8 mouse cellular contexts compared by ENCODE assay signal in the genomic region with DNA sequence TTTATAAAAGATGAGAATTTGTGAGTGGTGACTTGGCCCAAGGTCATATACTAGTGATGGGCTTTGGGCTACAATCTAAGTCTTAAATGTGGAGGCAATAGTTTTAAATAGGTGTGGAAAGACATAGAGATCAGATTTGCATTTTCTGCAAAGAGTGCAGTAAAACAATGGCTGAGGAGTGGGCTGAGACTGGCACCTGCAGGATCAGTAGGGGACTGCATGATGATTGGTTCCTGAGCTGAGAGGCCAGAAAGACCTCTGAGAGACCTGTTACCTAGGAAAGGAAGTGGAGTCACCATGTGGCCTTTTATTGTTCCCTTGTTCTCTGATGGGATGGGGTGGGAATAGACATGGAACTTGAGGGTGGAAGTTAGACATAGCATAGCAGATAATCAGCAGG. TPM values are rescaled to one million over a fixed set of nuclear protein-coding genes. Genes with fewer than 3 reads are reported as not detected.
DNase-seq lines count a peak whose midpoint lies in the region; ATAC-seq and TF ChIP-seq lines count a peak whose summit lies in the region.

No protein-coding gene starts in this region.

- H3K9me3 ChIP-seq in kidney, embryonic 14.5 days (ENCODE audit: control insufficient read depth, low read length), result 0 out of 2 replicates have a peak, but pooled peaks cover 2% of the 10 kb centered on the region
- H3K9me3 ChIP-seq in ES-Bruce4 (replicated peaks; ENCODE audit: control insufficient read depth, insufficient read depth, low read length, poor library complexity, severe bottlenecking), result no peaks in the 10 kb centered on the region

- no peaks in the 10 kb centered on the region for H3K27me3 ChIP-seq in kidney, adult 2 months (replicated peaks; ENCODE audit: control insufficient read depth, insufficient read depth, low read length)
- no peaks in the 10 kb centered on the region for H3K27me3 ChIP-seq in kidney, embryonic 14.5 days (ENCODE audit: control insufficient read depth, insufficient read depth, low read length)
- no peaks in the 10 kb centered on the region for H3K27me3 ChIP-seq in ES-Bruce4 (ENCODE audit: control insufficient read depth, insufficient read depth, low read length, poor library complexity, severe bottlenecking)

- no peak for DNase-seq in kidney, adult 2 months
- DNase-seq in 3T3-L1 (ENCODE audit: low read depth, low spot score), result peak; percentile 50
- DNase-seq in embryo, embryonic 9.5 days (ENCODE audit: extremely low spot score), result peak; percentile 10
- peak; percentile 35 for DNase-seq in thymus, postnatal 0 days (ENCODE audit: low spot score)
- DNase-seq in left cerebral cortex, adult 18-20 months (ENCODE audit: low spot score in 2 of 2), result no peak
- DNase-seq in urinary bladder, postnatal 10 days (ENCODE audit: low spot score), result no peak

- TF ChIP-seq EP300 in ES-Bruce4 (IDR thresholded peaks at IDR 0.05; ENCODE audit: insufficient read depth, low read depth, low read length), result no peak

- no peaks in the 10 kb centered on the region for H3K4me1 ChIP-seq in kidney, adult 2 months (ENCODE audit: control insufficient read depth, insufficient read depth, low read length)
- H3K4me1 ChIP-seq in kidney, embryonic 14.5 days (ENCODE audit: control insufficient read depth, insufficient read depth, low read length), result no peaks in the 10 kb centered on the region
- no peaks in the 10 kb centered on the region for H3K4me1 ChIP-seq in ES-Bruce4 (ENCODE audit: control insufficient read depth, insufficient read depth, low read length)

- no peak overlapping the region for H3K4me3 ChIP-seq in kidney, adult 2 months (ENCODE audit: insufficient read depth, low read depth, low read length)
- H3K4me3 ChIP-seq in kidney, embryonic 14.5 days (ENCODE audit: low read length), result no peak overlapping the region
- H3K4me3 ChIP-seq in ES-Bruce4 (ENCODE audit: low read depth, low read length), result no peak overlapping the region

- peak; percentile 47 for TF ChIP-seq CTCF in kidney, adult 2 months (conservative IDR thresholded peaks at IDR 0.05; ENCODE audit: insufficient read depth, insufficient read length, low read depth, low read length)
- TF ChIP-seq CTCF in ES-Bruce4 (IDR thresholded peaks at IDR 0.05; ENCODE audit: low read depth, low read length), result peak; percentile 45

- no peak overlapping the region for H3K9ac ChIP-seq in kidney, embryonic 14.5 days (ENCODE audit: low read depth, low read length)
- no peak overlapping the region for H3K9ac ChIP-seq in ES-Bruce4 (ENCODE audit: low read depth, poor library complexity, severe bottlenecking)

- no peaks in the 10 kb centered on the region for H3K36me3 ChIP-seq in kidney, adult 2 months (ENCODE audit: control insufficient read depth, insufficient read depth, low read length)
- H3K36me3 ChIP-seq in kidney, embryonic 14.5 days (ENCODE audit: control insufficient read depth, insufficient read depth, low read length), result no peaks in the 10 kb centered on the region
- H3K36me3 ChIP-seq in ES-Bruce4 (ENCODE audit: control insufficient read depth, insufficient read depth, low read length, poor library complexity, severe bottlenecking), result no peaks in the 10 kb centered on the region

- TF ChIP-seq POLR2A in kidney, adult 2 months (IDR thresholded peaks at IDR 0.05; ENCODE audit: low read depth, low read length), result no peak
- no peak for TF ChIP-seq POLR2A in ES-Bruce4 (IDR thresholded peaks at IDR 0.05; ENCODE audit: insufficient read depth, low read length)

- no peak overlapping the region for H3K4me2 ChIP-seq in kidney, embryonic 14.5 days (replicated peaks; ENCODE audit: low read depth, low read length)

- no peak overlapping the region for H3K27ac ChIP-seq in kidney, adult 2 months (ENCODE audit: insufficient read depth, low read depth, low read length)
- no peak overlapping the region for H3K27ac ChIP-seq in kidney, embryonic 14.5 days (ENCODE audit: low read depth, low read length)
- H3K27ac ChIP-seq in ES-Bruce4 (ENCODE audit: insufficient read depth, low read length), result no peak overlapping the region

- no peak for ATAC-seq in kidney, embryonic 14.5 days (ENCODE audit: low FRiP score, low TSS enrichment)

RNA-seq across cellular contexts. Expression of gene Ap1s2, which starts 4.0 kb away (rescaled TPM):
- polyA plus RNA-seq in kidney, adult 2 months (2012; rRNA removed), result 1.2 and 2.2 TPM in 2 replicates
- 20.4 and 26.8 TPM in 2 replicates for polyA plus RNA-seq in kidney, embryonic 14.5 days (2014; fragmentation: Nextera tagmentation; extraction: Ambion mirVana)
- 27.1 and 27.6 TPM in 2 replicates for polyA plus RNA-seq in ES-Bruce4 (2011; ENCODE audit: insufficient read depth, insufficient read length, low read depth, missing spikeins)
- polyA plus RNA-seq in thymus, postnatal 0 days (2015; fragmentation: Nextera tagmentation; extraction: Ambion mirVana), result 11.3 and 13.5 TPM in 2 replicates
- total RNA-seq in left cerebral cortex, adult 18-20 months (2021), result 10 to 100 TPM; 35.5 to 38.8 TPM

RNA-seq across cellular contexts. Expression of gene Zrsr2, which starts 45.7 kb away (rescaled TPM):
- 6.2 and 10.5 TPM in 2 replicates for polyA plus RNA-seq in kidney, adult 2 months (2012; rRNA removed)
- polyA plus RNA-seq in kidney, embryonic 14.5 days (2014; fragmentation: Nextera tagmentation; extraction: Ambion mirVana), result 63.2 and 71.1 TPM in 2 replicates
- 70.4 and 71.4 TPM in 2 replicates for polyA plus RNA-seq in ES-Bruce4 (2011; ENCODE audit: insufficient read depth, insufficient read length, low read depth, missing spikeins)
- 51.3 and 55.6 TPM in 2 replicates for polyA plus RNA-seq in thymus, postnatal 0 days (2015; fragmentation: Nextera tagmentation; extraction: Ambion mirVana)
- total RNA-seq in left cerebral cortex, adult 18-20 months (2021), result 10 to 100 TPM; 49.5 to 58.6 TPM

Comparison
In these comparisons a context has a peak if more than half of its experiments do, and no peak if none do; other contexts are left out.
1. DNase-seq: peak in 3T3-L1 (single experiment), embryo, embryonic 9.5 days (single experiment) and thymus, postnatal 0 days (single experiment); none in kidney, adult 2 months (single experiment), left cerebral cortex, adult 18-20 months (0 of 2) and urinary bladder, postnatal 10 days (single experiment).